Mouse (Mus musculus): Measurements from ENCODE around the gene Celf1.

DNA sequence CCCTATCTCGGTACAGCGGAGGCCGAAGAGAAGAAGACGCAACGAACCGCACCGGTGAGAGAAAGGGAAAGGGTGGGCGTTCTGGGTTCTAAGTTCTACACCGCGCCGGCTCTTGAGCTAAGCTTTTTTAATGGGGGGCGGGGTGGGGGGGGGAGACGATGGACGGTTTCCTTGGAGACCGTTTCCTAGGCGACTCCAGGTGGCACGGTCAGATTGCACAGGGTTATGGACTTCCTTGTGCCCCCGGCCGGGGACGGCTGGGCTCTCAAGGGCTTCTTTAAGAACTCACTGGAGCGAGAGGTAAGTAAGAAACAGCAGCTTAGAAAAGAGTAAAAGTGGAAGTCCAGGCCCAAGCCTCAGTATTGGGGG is 35.3 kb upstream of the Celf1 start:
- TF ChIP-seq POLR2A (IDR thresholded peaks at IDR 0.05; ENCODE audit: control insufficient read depth in 1 of 2, insufficient read depth in 1 of 2, low read depth in 1 of 2, low read length in 2 of 2, poor library complexity in 1 of 2) (no peak), ZMIZ1 (IDR thresholded peaks at IDR 0.05; ENCODE audit: low read depth, low read length) (no peak), CTCF (IDR thresholded peaks at IDR 0.05 in 2 of 3, conservative IDR thresholded peaks at IDR 0.05 in 1 of 3; ENCODE audit: control insufficient read depth in 1 of 3, insufficient read depth in 1 of 3, low read depth in 2 of 3, low read length in 3 of 3, poor library complexity in 1 of 3, severe bottlenecking in 1 of 3) (no peak), MAFK (IDR thresholded peaks at IDR 0.05; ENCODE audit: borderline replicate concordance, low read depth, low read length) (no peak), MAX (IDR thresholded peaks at IDR 0.05; ENCODE audit: low read length) (no peak), KAT2A (conservative IDR thresholded peaks at IDR 0.05; ENCODE audit: low read depth, low read length) (no peak), EP300 (IDR thresholded peaks at IDR 0.05; ENCODE audit: low read depth in 1 of 2, low read length in 2 of 2) (no peak; a peak in 1 of 4 replicates), UBTF (IDR thresholded peaks at IDR 0.05; ENCODE audit: borderline replicate concordance, insufficient read depth, low read depth, low read length) (no peak), TAL1 (IDR thresholded peaks at IDR 0.05; ENCODE audit: low read length) (no peak), SIN3A (IDR thresholded peaks at IDR 0.05; ENCODE audit: low read length) (no peak)

Measured in MEL (cell line).